Mouse (Mus musculus) G1E (cell line): ENCODE data around the gene Lrp5.

ENCODE experiments used
- CTCF ChIP-seq: IDR thresholded peaks from 2 replicates; pipeline ENCODE4 v1.5.1; 2012; ENCODE audit warnings: low read depth, low read length, inconsistent platforms, mixed read lengths
- GATA1 ChIP-seq: IDR thresholded peaks from 2 replicates; pipeline ENCODE4 v1.6.1; 2012; ENCODE audit warnings: borderline replicate concordance, low read length, inconsistent platforms, mixed read lengths

DNA sequence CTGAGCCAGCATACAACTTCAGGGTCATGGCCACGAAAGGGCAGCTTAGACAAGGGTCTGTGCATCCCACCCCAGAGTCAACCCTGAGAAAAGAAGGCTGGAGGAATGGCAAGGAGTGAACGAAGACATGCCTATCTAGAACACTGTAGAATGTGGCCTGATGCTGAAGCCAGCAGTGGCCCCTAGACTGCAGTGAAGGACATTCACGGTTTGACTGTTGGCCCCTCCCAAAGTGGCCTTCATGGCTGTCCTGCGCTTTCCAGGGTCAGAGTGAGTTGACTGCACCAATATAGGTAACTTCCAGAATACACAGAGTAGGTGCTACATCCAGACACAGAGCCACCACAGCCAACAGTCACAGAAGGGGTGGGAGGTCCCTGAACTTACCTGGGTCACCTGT is 28.4 kb downstream of the Lrp5 start:
- TF ChIP-seq CTCF: no peak
- TF ChIP-seq GATA1: no peak
